Mouse (Mus musculus): ENCODE measurements around the gene Pars2. TPM values are rescaled to one million over a fixed set of nuclear protein-coding genes. Genes with fewer than 3 reads are reported as not detected.

The Pars2 gene
- 2.8 and 4.6 TPM in 2 replicates for polyA plus RNA-seq (2012; ENCODE audit: insufficient read depth, insufficient read length, missing spikeins)

- peaks cover 4% of the 10 kb centered on the region for H3K4me1 ChIP-seq (ENCODE audit: control insufficient read depth, insufficient read depth, low read length)
- no peak within 1 kb of the TSS for H3K27ac ChIP-seq (ENCODE audit: insufficient read depth, low read depth, low read length)
- no peak for TF ChIP-seq CTCF (IDR thresholded peaks at IDR 0.05; ENCODE audit: low read depth, low read length)
- H3K4me3 ChIP-seq (ENCODE audit: insufficient read depth, low read length), result peak within 1 kb of the TSS; percentile 93
Measured at GRCm38 (mm10) chr4:106650833-106651527, at the start of gene Pars2. Pars2 (plus strand) TSS chr4:106651069.

- Histone ChIP-seq H3K27ac (ENCODE audit: insufficient read depth, low read depth, low read length) (no peak overlapping the region), H3K4me3 (ENCODE audit: insufficient read depth, low read length) (no peak overlapping the region), H3K4me1 (ENCODE audit: control insufficient read depth, insufficient read depth, low read length) (no peaks in the 10 kb centered on the region)
- TF ChIP-seq CTCF (IDR thresholded peaks at IDR 0.05; ENCODE audit: low read depth, low read length) (no peak), POLR2A (IDR thresholded peaks at IDR 0.05; ENCODE audit: borderline replicate concordance, low read depth, low read length) (no peak)
Measured at GRCm38 (mm10) chr4:106606639-106607554, 44.0 kb upstream of the Pars2 start.

DNA sequence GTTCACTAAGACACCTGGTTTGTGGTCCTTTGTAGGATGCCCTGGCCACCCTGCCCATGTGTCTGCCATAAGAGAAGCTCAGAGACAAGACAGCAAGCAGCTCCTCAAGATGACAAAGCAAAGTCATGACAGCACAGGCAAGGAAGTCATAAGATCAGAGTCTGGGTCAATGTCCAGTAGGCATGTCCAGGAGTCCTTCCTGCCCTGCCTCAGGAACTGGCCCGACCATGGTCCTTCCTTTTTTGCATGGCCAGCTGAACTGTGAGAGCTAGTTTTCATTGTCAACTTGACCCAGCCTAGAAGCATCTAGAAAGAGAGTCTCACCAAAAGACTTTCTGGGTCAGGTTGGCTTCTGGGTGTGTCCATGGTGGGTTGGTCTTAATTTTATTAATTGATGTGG, 43.0 kb upstream of the Pars2 start:
- no peak for TF ChIP-seq POLR2A (IDR thresholded peaks at IDR 0.05; ENCODE audit: borderline replicate concordance, low read depth, low read length)
- no peak for TF ChIP-seq CTCF (IDR thresholded peaks at IDR 0.05; ENCODE audit: low read depth, low read length)
- no peak overlapping the region for H3K27ac ChIP-seq (ENCODE audit: insufficient read depth, low read depth, low read length)
- no peaks in the 10 kb centered on the region for H3K4me1 ChIP-seq (ENCODE audit: control insufficient read depth, insufficient read depth, low read length)
- H3K4me3 ChIP-seq (ENCODE audit: insufficient read depth, low read length), result no peak overlapping the region

DNA sequence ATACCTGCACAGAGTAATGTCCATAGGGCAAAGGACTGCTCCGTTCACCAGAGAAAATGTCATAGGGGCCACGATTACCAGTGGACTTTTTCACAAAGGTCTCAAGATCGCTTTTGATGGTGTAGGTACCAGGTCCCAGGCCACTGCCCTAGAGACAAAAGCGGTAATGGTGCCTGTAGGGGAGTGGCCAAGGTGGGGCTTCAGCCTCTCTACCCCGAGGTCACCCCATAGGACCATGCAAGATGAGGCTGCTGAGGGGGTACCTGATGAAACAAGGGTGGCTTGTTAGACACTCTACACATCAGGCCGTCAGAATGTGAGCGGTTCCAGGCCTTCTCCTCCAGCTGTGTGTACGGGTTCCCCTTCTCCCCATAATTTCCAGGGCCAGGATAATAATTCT, 37.8 kb upstream of the Pars2 start:
- Histone ChIP-seq H3K4me1 (ENCODE audit: control insufficient read depth, insufficient read depth, low read length) (no peaks in the 10 kb centered on the region), H3K27ac (ENCODE audit: insufficient read depth, low read depth, low read length) (no peak overlapping the region), H3K4me3 (ENCODE audit: insufficient read depth, low read length) (no peak overlapping the region)
- TF ChIP-seq POLR2A (IDR thresholded peaks at IDR 0.05; ENCODE audit: borderline replicate concordance, low read depth, low read length) (no peak), CTCF (IDR thresholded peaks at IDR 0.05; ENCODE audit: low read depth, low read length) (no peak)

GRCm38 (mm10) chr4:106613560-106613959, 37.3 kb upstream of the Pars2 start:
- TF ChIP-seq POLR2A (IDR thresholded peaks at IDR 0.05; ENCODE audit: borderline replicate concordance, low read depth, low read length) (no peak), CTCF (IDR thresholded peaks at IDR 0.05; ENCODE audit: low read depth, low read length) (no peak)

GRCm38 (mm10) chr4:106614180-106614797, 36.6 kb upstream of the Pars2 start:
- no peak overlapping the region for H3K27ac ChIP-seq (ENCODE audit: insufficient read depth, low read depth, low read length)
- no peak overlapping the region for H3K4me3 ChIP-seq (ENCODE audit: insufficient read depth, low read length)
- peak; percentile 84 for TF ChIP-seq CTCF (IDR thresholded peaks at IDR 0.05; ENCODE audit: low read depth, low read length)
- no peak for TF ChIP-seq POLR2A (IDR thresholded peaks at IDR 0.05; ENCODE audit: borderline replicate concordance, low read depth, low read length)
- H3K4me1 ChIP-seq (ENCODE audit: control insufficient read depth, insufficient read depth, low read length), result no peaks in the 10 kb centered on the region

More at GRCm38 (mm10) chr4:106613560-106613959, 37.3 kb upstream of the Pars2 start:
- no peak overlapping the region for H3K27ac ChIP-seq (ENCODE audit: insufficient read depth, low read depth, low read length)
- no peak overlapping the region for H3K4me3 ChIP-seq (ENCODE audit: insufficient read depth, low read length)
- no peaks in the 10 kb centered on the region for H3K4me1 ChIP-seq (ENCODE audit: control insufficient read depth, insufficient read depth, low read length)

DNA sequence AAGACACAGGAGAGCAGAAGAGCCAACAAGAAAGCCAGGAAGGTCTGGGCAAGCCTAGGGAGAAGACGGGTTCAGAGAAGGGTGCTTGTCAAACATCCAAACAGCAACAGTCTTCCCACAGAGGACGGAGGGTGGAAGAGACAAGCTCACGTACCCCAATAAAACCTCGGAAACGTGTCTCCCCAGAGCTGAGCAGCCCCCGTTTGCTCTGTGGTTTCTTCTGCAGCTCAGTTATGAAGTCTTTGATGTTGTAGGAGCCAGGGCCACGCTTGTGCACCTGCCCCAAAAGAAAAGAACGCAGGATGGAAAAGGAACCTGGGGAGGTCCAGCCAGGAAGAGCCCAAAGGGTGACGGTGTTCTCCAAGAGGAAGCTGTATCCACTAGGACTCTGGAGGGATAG, 36.0 kb upstream of the Pars2 start:
- Histone ChIP-seq H3K4me3 (ENCODE audit: insufficient read depth, low read length) (no peak overlapping the region), H3K4me1 (ENCODE audit: control insufficient read depth, insufficient read depth, low read length) (no peaks in the 10 kb centered on the region), H3K27ac (ENCODE audit: insufficient read depth, low read depth, low read length) (no peak overlapping the region)
- TF ChIP-seq POLR2A (IDR thresholded peaks at IDR 0.05; ENCODE audit: borderline replicate concordance, low read depth, low read length), result no peak
- TF ChIP-seq CTCF (IDR thresholded peaks at IDR 0.05; ENCODE audit: low read depth, low read length), result no peak

GRCm38 (mm10) chr4:106615637-106616036, 35.2 kb upstream of the Pars2 start:
- Histone ChIP-seq H3K4me3 (ENCODE audit: insufficient read depth, low read length) (no peak overlapping the region), H3K4me1 (ENCODE audit: control insufficient read depth, insufficient read depth, low read length) (no peaks in the 10 kb centered on the region), H3K27ac (ENCODE audit: insufficient read depth, low read depth, low read length) (no peak overlapping the region)
- no peak for TF ChIP-seq CTCF (IDR thresholded peaks at IDR 0.05; ENCODE audit: low read depth, low read length)
- no peak for TF ChIP-seq POLR2A (IDR thresholded peaks at IDR 0.05; ENCODE audit: borderline replicate concordance, low read depth, low read length)

DNA sequence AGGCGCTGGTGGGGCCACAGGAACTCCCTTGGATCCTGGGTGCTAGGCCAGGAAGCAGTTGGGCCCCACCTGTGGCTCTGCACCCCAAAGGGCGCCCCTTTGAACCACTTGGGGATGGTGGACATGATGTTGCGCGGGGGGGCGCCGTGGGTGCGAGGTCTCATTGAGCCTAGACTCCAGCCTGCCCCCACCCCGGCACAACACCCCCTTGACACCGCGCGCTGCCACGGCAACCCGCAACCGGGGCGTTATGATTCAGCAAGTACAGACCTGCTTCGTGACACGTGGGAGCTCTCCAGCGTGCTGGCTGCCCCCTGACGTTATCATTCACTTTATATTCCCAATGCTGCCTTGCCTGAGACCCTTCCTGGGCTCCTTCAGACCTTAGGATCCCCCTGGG, 33.8 kb upstream of the Pars2 start, which contains the start of gene Lexm:
Gene Lexm, minus strand, starts transcription at position 186 of the 400 bp plus-strand sequence.
- Histone ChIP-seq H3K4me3 (ENCODE audit: insufficient read depth, low read length) (no peak within 1 kb of the TSS; the same call in 1 of the 2 replicates), H3K27ac (ENCODE audit: insufficient read depth, low read depth, low read length) (no peak within 1 kb of the TSS), H3K4me1 (ENCODE audit: control insufficient read depth, insufficient read depth, low read length) (no peaks in the 10 kb centered on the region)
- TF ChIP-seq CTCF (IDR thresholded peaks at IDR 0.05; ENCODE audit: low read depth, low read length), result no peak
- TF ChIP-seq POLR2A (IDR thresholded peaks at IDR 0.05; ENCODE audit: borderline replicate concordance, low read depth, low read length), result no peak

Data from bone marrow macrophage, adult 2 months (primary cell).